Mouse (Mus musculus) cerebellum, postnatal 36 days (tissue): ENCODE measurements at regions not wholly inside any gene's neighbourhood (a gene's known extent, or its start where the extent isn't known, plus 50 kb on each side); places are given as distances from the start of the nearest gene placed in this dataset.
A peak's percentile ranks its signal among the peaks of the same experiment; 100 is the strongest.
"Not testable (repeated sequence)": the region's sequence is repeated elsewhere in the genome, so short reads cannot be mapped to it uniquely, and the experiment has no call there.

Source experiments
- DNase-seq, 2 experiments: peaks; one replicate each; pipeline ENCODE4 v3.0.0; 2021 to 2022; ENCODE audit warnings: mixed read lengths in 2 of 2

DNA sequence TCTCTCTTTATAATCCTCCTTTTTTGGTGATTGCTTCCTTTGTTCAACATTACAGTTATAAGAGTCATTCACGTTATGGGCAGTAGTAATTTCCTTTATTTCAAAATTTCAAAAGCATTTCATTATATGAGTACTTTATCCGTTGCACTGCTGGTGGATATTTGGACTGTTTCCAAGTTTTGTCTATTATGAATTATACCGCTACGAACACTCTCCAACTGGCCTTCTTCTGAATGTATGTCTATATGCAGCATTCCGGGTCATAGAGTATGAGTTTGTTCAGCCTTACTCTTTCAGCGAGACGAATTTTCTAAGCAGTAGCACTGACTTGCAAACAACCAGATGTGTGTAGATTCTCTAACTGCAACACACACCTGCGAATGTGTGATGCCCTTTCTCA is 57.8 kb downstream of the Dusp6 start:
- no peak for DNase-seq

DNA sequence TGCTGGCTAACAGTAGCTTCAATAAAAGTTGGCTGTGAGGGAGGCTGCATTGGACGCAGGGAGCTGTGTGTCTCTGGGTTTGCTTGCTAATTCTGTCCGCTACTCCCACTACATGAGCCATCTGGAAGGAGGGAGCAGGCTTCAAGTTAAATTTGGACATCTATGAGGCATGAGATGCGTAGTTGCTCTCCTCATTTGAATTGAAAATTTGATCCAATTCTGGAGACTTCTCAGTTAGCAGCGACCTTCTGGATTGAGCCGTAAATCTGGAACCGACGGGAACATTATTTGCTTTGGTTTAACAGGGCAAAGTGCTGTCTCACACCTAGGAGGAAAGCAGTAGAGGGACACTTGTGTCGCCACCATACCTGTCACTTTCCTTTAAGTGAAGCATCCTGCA is 60.3 kb downstream of the Dusp6 start:
- no peak for DNase-seq

- DNase-seq: no peak
Observed at GRCm38 (mm10) chr10:99327501-99327900, 64.5 kb downstream of the Dusp6 start.

GRCm38 (mm10) chr10:99328568-99328967 is 65.5 kb downstream of the Dusp6 start:
- no peak for DNase-seq

DNA sequence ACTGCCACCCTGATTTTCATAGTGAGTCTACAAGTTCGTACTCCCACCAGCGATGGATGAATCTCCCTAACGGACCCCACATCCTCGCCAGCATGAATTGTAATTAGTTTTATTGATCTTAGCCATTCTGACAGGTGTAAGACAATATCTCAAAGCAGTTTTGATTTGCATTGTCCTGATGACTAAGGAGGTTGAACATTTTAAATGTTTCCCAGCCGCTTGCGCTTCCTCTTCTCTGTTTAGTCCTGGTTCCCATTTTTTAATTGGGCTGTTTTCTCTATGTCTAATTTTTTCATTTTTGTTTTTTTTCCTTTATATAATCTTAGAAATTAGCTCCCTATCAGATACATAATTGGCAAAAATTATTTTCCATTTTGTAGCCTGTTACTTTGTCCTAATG is 66.4 kb downstream of the Dusp6 start:
- no peak for DNase-seq

GRCm38 (mm10) chr10:99330519-99330918 is 67.5 kb downstream of the Dusp6 start:
- no peak for DNase-seq

DNA sequence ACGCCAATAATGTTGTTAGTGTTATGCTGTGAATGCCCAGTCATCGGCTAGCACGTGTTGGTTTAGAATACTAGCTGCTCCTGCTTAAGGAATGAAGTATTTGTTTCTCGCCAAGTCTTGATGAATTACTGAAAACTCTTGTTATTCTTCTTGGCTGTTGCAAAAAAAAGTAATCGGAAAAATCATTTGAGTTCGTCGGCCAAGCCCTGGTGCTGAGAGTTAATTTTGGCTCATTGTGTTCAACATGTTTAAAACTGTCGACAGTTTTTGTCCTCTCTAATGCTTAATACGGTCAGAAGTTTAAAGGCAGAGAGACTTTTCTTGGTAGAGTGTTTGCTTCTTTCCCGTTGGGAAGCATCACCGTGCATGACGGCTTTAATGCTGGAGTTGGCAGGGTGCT is 68.8 kb downstream of the Dusp6 start:
- no peak for DNase-seq

DNA sequence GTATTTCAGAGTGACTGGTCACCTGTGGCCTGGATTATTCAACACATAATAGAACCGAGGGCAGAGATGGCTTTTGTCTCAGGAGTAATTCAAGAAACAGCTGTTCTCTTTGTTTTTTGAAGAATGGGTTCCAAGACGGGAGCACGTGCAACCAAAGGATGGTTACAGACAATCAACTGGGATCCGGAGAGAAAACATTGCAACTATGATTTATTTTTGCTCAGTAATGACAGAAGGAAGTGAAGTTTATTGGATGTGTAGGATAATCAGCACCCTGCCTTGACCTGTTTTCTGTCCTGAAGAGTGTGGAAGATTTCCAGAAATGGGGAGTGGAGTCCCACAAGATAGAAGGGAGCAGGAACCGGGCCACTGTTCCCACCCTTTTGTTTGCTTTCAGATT is 70.8 kb downstream of the Dusp6 start:
- no peak for DNase-seq

- no peak for DNase-seq
Observed at GRCm38 (mm10) chr10:99336091-99336490, 73.1 kb downstream of the Dusp6 start.

DNA sequence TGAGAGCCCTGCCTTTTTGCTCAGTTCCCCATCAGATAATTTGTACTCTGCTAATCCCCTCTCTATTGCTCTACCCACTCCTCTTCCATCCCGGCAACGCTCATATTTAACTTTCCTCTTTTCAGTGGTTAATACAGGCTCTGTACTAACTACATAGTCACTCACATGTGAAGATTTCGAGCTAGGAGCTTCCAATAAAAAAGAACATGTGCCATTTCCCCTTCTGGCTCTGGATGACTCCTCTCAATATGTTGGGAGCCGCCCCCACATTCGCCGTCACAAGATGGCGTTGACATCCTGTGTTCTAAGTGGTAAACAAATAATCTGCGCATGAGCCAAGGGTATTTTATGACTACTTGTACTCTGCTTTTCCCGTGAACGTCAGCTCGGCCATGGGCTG is 75.8 kb downstream of the Dusp6 start:
- not testable (repeated sequence) for DNase-seq

DNA sequence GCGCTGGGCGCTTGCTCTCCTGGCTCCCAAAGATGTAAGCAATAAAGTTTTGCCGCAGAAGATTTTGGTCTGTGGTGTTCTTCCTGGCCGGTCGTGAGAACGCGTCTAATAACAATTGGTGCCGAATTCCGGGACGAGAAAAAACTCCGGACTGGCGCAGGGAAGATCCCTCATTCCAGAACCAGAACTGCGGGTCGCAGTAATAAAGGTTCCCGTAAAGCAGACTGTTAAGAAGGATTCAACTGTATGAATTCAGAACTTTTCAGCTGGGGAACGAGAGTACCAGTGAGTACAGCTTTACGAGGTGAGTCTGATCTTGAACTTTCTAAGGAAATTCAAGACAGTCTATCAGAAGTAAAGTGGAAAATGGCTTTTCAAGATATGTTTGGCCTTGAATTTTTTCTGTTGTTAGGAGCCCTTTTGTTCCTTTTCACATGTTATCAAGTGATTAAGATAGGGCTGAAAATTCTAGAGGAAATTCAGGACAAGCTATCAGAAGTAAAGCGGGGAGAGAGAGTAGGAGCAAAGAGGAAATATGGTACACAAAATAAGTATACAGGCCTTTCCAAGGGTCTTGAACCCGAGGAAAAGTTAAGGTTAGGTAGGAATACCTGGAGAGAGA is 76.4 kb downstream of the Dusp6 start:
- DNase-seq: peak; percentile 35 to 62

GRCm38 (mm10) chr10:99340057-99340456 is 77.0 kb downstream of the Dusp6 start:
- DNase-seq: not testable (repeated sequence)

DNA sequence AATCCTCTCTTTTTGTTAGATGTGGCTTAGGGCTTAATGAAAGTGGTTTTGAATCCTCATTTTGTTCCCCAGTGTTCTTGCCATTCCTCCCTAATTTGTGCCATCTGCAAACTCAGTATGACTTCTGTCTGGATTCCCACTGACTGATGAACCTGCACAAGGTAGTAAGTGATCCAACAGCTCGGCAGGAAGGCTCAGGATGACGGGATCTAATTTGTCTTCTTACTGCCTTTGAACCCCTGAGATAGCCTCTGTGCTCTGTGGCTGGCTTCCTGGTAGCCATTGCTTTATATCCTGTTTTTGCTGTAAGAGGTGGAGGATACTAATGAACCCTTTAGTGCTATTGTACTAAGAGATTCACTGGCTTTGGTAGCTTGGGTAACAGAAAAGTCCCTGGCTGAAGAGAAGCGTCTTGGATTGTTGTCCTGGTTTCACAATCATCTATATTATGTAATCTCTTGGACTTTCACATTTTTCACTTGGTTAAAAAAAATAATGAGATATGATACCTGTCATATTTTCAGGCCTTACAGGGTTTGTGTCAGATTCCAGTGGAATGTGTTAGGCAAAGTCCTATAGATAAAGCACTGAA is 86.2 kb downstream of the Dusp6 start:
- DNase-seq: peak; percentile 34 to 61

GRCm38 (mm10) chr10:99353541-99354292 is 90.7 kb downstream of the Dusp6 start:
- DNase-seq: no peak

DNA sequence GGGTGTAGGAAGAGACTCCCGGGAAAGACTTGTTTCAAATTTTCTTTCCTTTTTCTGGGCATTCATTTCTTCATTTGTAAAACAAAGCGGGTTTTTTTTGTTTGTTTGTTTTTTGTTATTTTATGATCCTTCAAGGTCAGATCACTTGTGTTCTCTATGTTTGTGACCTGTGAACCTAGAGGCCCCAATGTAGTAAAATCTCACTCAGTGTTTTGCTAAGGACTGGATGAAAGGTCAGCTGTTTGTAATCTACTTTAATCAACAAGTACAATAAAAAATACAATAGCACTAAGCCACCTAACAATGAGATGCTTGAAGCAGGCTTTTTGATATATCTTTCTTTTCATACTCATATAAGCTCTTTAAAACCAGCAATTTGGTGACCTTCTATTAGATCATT is 91.3 kb downstream of the Dusp6 start:
- no peak for DNase-seq

- no peak for DNase-seq
Observed at GRCm38 (mm10) chr10:99355303-99355702, 92.3 kb downstream of the Dusp6 start.

DNA sequence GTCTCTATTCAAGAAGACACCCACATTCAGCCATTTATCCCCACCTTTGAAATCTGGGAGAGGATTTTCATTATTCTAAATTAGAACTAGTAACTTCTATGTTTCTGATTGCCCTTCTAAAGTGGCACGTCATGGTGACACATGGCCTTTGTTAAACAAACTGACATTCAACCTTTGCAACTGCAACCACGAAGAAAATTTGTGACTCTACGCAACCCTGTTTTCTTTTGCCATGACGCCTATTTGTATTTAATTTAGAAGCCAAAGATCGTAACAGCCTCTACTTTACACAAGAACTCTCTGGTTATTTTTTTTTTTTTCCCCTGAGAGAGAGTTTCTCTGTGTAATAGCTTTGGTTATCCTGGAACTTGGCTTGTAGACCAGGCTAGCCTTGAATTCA is 93.2 kb downstream of the Dusp6 start:
- DNase-seq: no peak

DNA sequence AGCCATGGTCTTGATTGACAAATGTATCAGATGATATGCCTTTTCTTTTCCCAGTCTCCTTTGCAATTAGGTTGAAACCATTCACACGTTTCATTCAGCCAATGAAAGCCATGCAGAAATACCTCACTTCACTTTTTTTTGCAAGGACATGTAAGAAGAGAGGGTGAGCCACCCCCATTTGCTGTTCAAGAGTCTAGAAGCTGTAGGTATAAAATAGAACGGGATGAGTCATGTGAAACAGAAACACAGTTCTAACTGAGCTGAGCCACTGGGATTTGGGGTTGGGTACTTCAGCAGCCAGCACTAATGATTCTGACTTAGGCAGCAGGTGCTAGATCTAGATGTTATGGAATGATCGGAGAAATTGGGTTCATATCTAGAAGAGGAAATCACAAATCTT is 93.9 kb downstream of the Dusp6 start:
- DNase-seq: no peak

DNA sequence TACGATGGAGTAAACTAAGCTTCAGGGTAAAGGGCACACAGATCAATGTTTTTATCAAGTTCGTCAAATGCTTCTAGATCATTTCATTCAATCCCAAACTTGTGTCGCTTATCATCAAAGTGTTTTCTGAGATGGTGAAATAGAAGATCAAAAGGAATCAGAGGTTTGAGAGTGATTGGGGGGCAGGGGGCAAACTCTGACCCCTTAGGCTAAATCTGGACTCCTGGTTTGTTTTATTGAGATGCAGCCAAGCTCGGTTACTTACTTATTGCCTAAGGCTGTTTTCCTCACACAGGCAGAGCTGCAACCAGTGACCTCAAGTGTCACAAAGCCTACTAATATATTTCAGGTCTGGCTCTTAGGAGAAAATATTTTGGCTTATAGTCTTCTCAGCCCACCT is 94.3 kb downstream of the Dusp6 start:
- no peak for DNase-seq

DNA sequence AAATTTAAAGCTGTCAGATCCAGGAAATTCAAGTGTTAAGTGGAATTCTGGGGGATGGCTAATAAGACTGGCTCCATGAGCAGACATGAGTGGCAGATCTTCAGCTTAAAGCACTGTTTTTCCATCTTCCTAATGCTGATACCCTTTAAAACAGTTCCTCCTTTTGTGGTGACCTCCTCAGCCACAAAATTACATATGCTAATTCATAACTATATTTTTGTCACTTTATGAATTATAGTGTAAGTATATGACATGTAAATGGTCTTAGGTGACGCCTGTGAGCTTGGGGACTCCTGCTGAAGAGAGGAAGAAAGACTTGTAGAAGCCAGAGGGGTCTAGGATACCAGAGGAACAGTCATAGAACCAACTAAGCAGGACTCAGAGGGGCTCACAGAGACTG is 95.2 kb downstream of the Dusp6 start:
- no peak for DNase-seq

DNA sequence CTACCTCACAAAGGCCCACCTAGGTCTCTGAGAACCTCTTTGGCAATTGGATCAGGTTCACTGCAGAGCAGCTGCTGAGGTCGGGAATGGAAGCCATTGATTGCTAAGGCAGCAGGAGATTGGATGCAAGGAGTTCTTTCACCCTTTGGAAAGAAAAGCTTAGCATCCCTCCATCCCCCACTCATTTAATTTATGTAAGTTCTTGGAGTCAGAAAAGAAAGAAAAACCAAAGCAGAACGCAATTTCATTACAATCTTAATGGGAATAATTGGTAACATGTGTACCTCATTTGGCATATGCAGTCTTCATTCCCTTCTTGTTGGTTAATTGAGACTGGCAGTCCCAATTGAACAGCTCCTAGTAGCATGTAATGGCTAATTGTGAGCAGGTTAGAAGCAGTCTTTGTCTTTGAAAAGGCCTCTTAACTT is 96.4 kb downstream of the Dusp6 start:
- DNase-seq: no peak

DNA sequence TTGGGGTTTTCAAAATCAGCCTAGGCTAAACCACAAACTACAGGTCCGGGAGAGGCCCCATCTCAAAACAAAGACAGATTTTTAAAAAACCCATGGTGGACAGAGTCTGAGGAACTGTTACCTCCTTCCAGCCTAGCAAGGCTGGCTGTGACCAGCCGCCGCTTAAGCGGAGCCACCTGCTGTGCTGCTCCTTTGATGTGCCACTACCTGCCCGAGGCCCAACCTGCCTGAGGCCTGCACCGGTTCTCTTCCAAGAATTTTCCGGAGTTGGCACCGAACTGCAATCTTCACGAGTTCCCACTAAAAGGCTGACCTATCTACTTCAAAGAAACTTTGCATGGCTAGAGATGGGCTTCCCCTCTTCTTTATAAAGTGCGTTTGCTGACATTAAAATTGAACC is 97.6 kb downstream of the Dusp6 start:
- not testable (repeated sequence) for DNase-seq

GRCm38 (mm10) chr10:99366162-99366561 is 103.1 kb downstream of the Dusp6 start:
- DNase-seq: no peak

GRCm38 (mm10) chr10:99367757-99368156 is 104.7 kb downstream of the Dusp6 start:
- DNase-seq: no peak
